Mouse (Mus musculus) bone marrow, adult 2 months (tissue): Measurements from ENCODE around the gene D10Jhu81e. TPM values are rescaled to one million over a fixed set of nuclear protein-coding genes. Genes with fewer than 3 reads are reported as not detected.

Experiments
- H3K27ac ChIP-seq: fragments of 200-500 bp; 2 replicates; pipeline ENCODE4 v1.5.1; 2012; ENCODE audit warnings: low read depth, mild to moderate bottlenecking, control low read depth, inconsistent platforms, low read length; ENCODE audit not compliant: control insufficient read depth, poor library complexity, insufficient read depth
- H3K4me1 ChIP-seq: fragments of 200-500 bp; 2 replicates; pipeline ENCODE4 v1.6.1; 2011; ENCODE audit warnings: low read length; ENCODE audit not compliant: control insufficient read depth, insufficient read depth
- H3K4me3 ChIP-seq: fragments of 200-500 bp; replicated peaks from 2 replicates; pipeline ENCODE3; 2011; ENCODE audit warnings: mild to moderate bottlenecking, low read depth, low read length, control low read depth; ENCODE audit not compliant: control insufficient read depth
- CTCF ChIP-seq: fragments of 200-500 bp; IDR thresholded peaks from 2 replicates; pipeline ENCODE4 v1.5.1; 2011; ENCODE audit warnings: low read length, control low read depth; ENCODE audit not compliant: control insufficient read depth, insufficient read depth
- POLR2A ChIP-seq: fragments of 200-500 bp; IDR thresholded peaks from 2 replicates; pipeline ENCODE4 v1.6.1; 2011; ENCODE audit warnings: low read depth, mild to moderate bottlenecking, control low read depth, low read length, borderline replicate concordance; ENCODE audit not compliant: control insufficient read depth
- WGBS: fragments of 180-500 bp; shearing (Covaris S2); methylation state at CpG from one replicate; pipeline ENCODE4 v1.1.7; 2018; 5-methylcytosine and 5-hydroxymethylcytosine counted together
- polyA plus RNA-seq: library from polyadenylated mRNA; stranded (reverse); fragments of >200 nt; gene quantifications from 2 replicates; pipeline ENCODE4 v1.2.4, GENCODE M21; 2011; ENCODE audit warnings: low replicate concordance; ENCODE audit not compliant: missing spikeins, insufficient read depth, insufficient read length

D10Jhu81e gene
- polyA plus RNA-seq, 1 experiment, result 31.3 TPM

DNA sequence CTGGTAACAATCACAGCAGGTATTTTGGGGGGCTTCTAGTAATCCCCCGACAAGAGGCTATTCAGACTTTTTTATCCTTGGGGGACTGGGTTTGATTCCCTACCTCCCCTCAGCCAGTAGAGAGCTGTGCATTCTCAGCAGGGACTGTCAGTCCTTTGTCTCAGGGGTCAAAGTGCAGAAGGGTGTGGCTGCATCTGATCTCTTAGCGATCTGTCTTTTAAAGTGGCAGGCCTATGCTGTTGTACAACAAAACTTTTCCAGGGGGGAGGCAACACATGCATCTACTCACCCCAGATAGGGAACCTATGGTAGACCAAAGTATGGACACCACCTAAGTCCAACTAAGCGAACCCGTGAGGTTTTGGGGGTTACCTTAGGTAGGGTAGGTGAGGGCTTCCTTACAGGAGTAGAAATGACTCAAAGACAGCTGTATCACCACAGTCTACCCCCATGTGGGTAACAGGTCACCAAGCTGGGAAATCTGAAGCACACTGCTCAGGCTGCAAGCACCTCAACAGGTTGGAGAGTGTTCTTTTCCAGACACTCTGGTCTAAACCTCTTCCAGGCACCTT is 55.0 kb downstream of the D10Jhu81e start:
- H3K4me3 ChIP-seq, result no peak overlapping the region
- TF ChIP-seq CTCF, result no peak
- no peak for TF ChIP-seq POLR2A
- H3K27ac ChIP-seq, result no peak overlapping the region
- 80% methylated on average over 4 of the region's 4 CpGs for WGBS
- no peaks in the 10 kb centered on the region; the same call in 1 of the 2 replicates for H3K4me1 ChIP-seq

Other genes with a start within 250 kb of the D10Jhu81e start
- 19.2 and 53.7 TPM in 2 replicates for gene Trpm2, start 199.2 kb downstream of the D10Jhu81e start, polyA plus RNA-seq
- 4.4 and 5.8 TPM in 2 replicates for gene 1810043G02Rik, start 191.3 kb downstream of the D10Jhu81e start, polyA plus RNA-seq
- gene Pfkl, start 159.7 kb downstream of the D10Jhu81e start, polyA plus RNA-seq, result 8.0 and 13.3 TPM in 2 replicates
- gene Dnmt3l, start 127.8 kb downstream of the D10Jhu81e start, polyA plus RNA-seq, result 6.7 TPM in 1 of 2 replicates, not detected in the other
- not detected in 2 replicates for gene Aire, start 126.2 kb downstream of the D10Jhu81e start, polyA plus RNA-seq
- gene Icosl, start 100.5 kb downstream of the D10Jhu81e start, polyA plus RNA-seq, result 7.9 and 20.7 TPM in 2 replicates
- 7.2 and 13.9 TPM in 2 replicates for gene Pwp2, start 15.4 kb upstream of the D10Jhu81e start, polyA plus RNA-seq
- 19.5 and 31.8 TPM in 2 replicates for gene Trappc10, start 74.9 kb upstream of the D10Jhu81e start, polyA plus RNA-seq
- 15.4 and 21.4 TPM in 2 replicates for gene Agpat3, start 182.7 kb upstream of the D10Jhu81e start, polyA plus RNA-seq
- 80.6 and 132 TPM in 2 replicates for gene Rrp1, start 243.3 kb upstream of the D10Jhu81e start, polyA plus RNA-seq